Mouse (Mus musculus) CH12.LX (cell line): ENCODE measurements around the gene Pla1a. TPM values are rescaled to one million over a fixed set of nuclear protein-coding genes. Genes with fewer than 3 reads are reported as not detected.

Experiments used
- DNase-seq: peaks from one replicate; pipeline ENCODE4 v3.0.0-alpha.2; 2013; ENCODE audit errors: extremely low read depth
- H3K27ac ChIP-seq: 2 replicates; pipeline ENCODE4 v1.5.1; 2012; ENCODE audit warnings: low read depth, mild to moderate bottlenecking, control low read depth, moderate library complexity; ENCODE audit not compliant: insufficient read depth
- H3K27me3 ChIP-seq: replicated peaks from 2 replicates; pipeline ENCODE3; 2012; ENCODE audit warnings: inconsistent platforms
- H3K36me3 ChIP-seq, 2 experiments: replicated peaks in 1 of 2; 2 replicates each; pipeline versions ENCODE3 to v1.6.1; 2012; ENCODE audit warnings: inconsistent platforms in 1 of 2, low read length in 1 of 2, mild to moderate bottlenecking in 1 of 2, mixed read lengths in 1 of 2, moderate library complexity in 1 of 2; ENCODE audit not compliant: control insufficient read depth in 1 of 2, insufficient read depth in 1 of 2
- H3K4me1 ChIP-seq, 2 experiments: 2 replicates each; pipeline ENCODE4 v1.6.1; 2012; ENCODE audit warnings: inconsistent platforms in 1 of 2, moderate library complexity in 1 of 2; ENCODE audit not compliant: insufficient read depth in 2 of 2, control insufficient read depth in 1 of 2
- H3K4me2 ChIP-seq: 2 replicates; pipeline ENCODE4 v1.6.1; 2012; ENCODE audit warnings: low read depth, mild to moderate bottlenecking, control low read depth; ENCODE audit not compliant: poor library complexity, insufficient read depth, severe bottlenecking
- H3K4me3 ChIP-seq, 3 experiments: fragments of 150-350 bp in 1 of 3; sonication (generic) in 1 of 3; replicated peaks in 1 of 3; 2 replicates each; pipeline versions ENCODE3 to v1.5.1; 2011 to 2012; ENCODE audit warnings: low read depth in 2 of 3, low read length in 2 of 3, mild to moderate bottlenecking in 2 of 3, moderate library complexity in 2 of 3, control low read depth in 1 of 3, improper control_type of control experiment in 1 of 3, inconsistent platforms in 1 of 3, mixed read lengths in 1 of 3; ENCODE audit not compliant: poor library complexity in 1 of 3
- H3K79me2 ChIP-seq: replicated peaks from 2 replicates; pipeline ENCODE4 v1.6.1; 2012; ENCODE audit warnings: mild to moderate bottlenecking, moderate library complexity; ENCODE audit not compliant: control insufficient read depth, poor library complexity, insufficient read depth, severe bottlenecking; ENCODE audit errors: extremely low read depth
- H3K9ac ChIP-seq: 2 replicates; pipeline ENCODE4 v1.6.1; 2012; ENCODE audit warnings: low read depth, mild to moderate bottlenecking, control low read depth, moderate library complexity; ENCODE audit not compliant: insufficient read depth
- H3K9me3 ChIP-seq: replicated peaks from 2 replicates; pipeline ENCODE3; 2012; ENCODE audit warnings: low read length, inconsistent platforms, mixed read lengths
- BHLHE40 ChIP-seq: IDR thresholded peaks from 2 replicates; pipeline ENCODE4 v1.6.1; 2011; ENCODE audit warnings: mild to moderate bottlenecking, low read depth, low read length, improper control_type of control experiment
- CHD1 ChIP-seq: IDR thresholded peaks from 2 replicates; pipeline ENCODE4 v1.6.1; 2012; ENCODE audit warnings: low read depth, low read length, improper control_type of control experiment, inconsistent platforms
- CHD2 ChIP-seq: IDR thresholded peaks from 2 replicates; pipeline ENCODE4 v1.6.1; 2011; ENCODE audit warnings: low read length, improper control_type of control experiment
- CTCF ChIP-seq, 2 experiments: IDR thresholded peaks in 1 of 2; conservative IDR thresholded peaks in 1 of 2; 2 replicates each; pipeline ENCODE4 v1.5.1; 2011 to 2012; ENCODE audit warnings: low read depth in 2 of 2, low read length in 2 of 2, improper control_type of control experiment in 1 of 2, inconsistent platforms in 1 of 2, mild to moderate bottlenecking in 1 of 2, moderate library complexity in 1 of 2
- E2F4 ChIP-seq: IDR thresholded peaks from 2 replicates; pipeline ENCODE4 v1.6.1; 2011; ENCODE audit warnings: low read depth, low read length, improper control_type of control experiment; ENCODE audit not compliant: insufficient replicate concordance
- ELF1 ChIP-seq: IDR thresholded peaks from 2 replicates; pipeline ENCODE4 v1.6.1; 2014; ENCODE audit warnings: low read depth, mild to moderate bottlenecking, inconsistent platforms, low read length, improper control_type of control experiment
- EP300 ChIP-seq: IDR thresholded peaks from 2 replicates; pipeline ENCODE4 v1.6.1; 2011; ENCODE audit warnings: low read length, improper control_type of control experiment
- ETS1 ChIP-seq: conservative IDR thresholded peaks from 2 replicates; pipeline ENCODE4 v1.6.1; 2012; ENCODE audit warnings: low read depth, mild to moderate bottlenecking, inconsistent platforms, low read length, improper control_type of control experiment, moderate library complexity
- GABPA ChIP-seq: IDR thresholded peaks from 2 replicates; pipeline ENCODE4 v1.6.1; 2012; ENCODE audit warnings: low read depth, low read length, improper control_type of control experiment, inconsistent platforms; ENCODE audit not compliant: insufficient replicate concordance
- JUND ChIP-seq: conservative IDR thresholded peaks from 2 replicates; pipeline ENCODE4 v1.6.1; 2011; ENCODE audit warnings: low read depth, low read length, improper control_type of control experiment
- KAT2A ChIP-seq: IDR thresholded peaks from 2 replicates; pipeline ENCODE4 v1.6.1; 2012; ENCODE audit warnings: low read length, improper control_type of control experiment, inconsistent platforms; ENCODE audit not compliant: insufficient replicate concordance
- MAFK ChIP-seq: IDR thresholded peaks from 2 replicates; pipeline ENCODE4 v1.6.1; 2011; ENCODE audit warnings: low read length, improper control_type of control experiment; ENCODE audit not compliant: insufficient replicate concordance
- MAZ ChIP-seq: IDR thresholded peaks from 2 replicates; pipeline ENCODE4 v1.6.1; 2012; ENCODE audit warnings: low read depth, mild to moderate bottlenecking, inconsistent platforms, low read length, improper control_type of control experiment, moderate library complexity
- MEF2A ChIP-seq: IDR thresholded peaks from 2 replicates; pipeline ENCODE4 v1.6.1; 2014; ENCODE audit warnings: low read depth, mild to moderate bottlenecking, inconsistent platforms, low read length, improper control_type of control experiment, borderline replicate concordance
- MXI1 ChIP-seq: IDR thresholded peaks from 2 replicates; pipeline ENCODE4 v1.6.1; 2011; ENCODE audit warnings: mild to moderate bottlenecking, low read depth, low read length, improper control_type of control experiment
- MYC ChIP-seq: IDR thresholded peaks from 2 replicates; pipeline ENCODE4 v1.6.1; 2011; ENCODE audit warnings: low read depth, mild to moderate bottlenecking, improper control_type of control experiment, low read length
- NELFE ChIP-seq: IDR thresholded peaks from 2 replicates; pipeline ENCODE4 v1.6.1; 2011; ENCODE audit warnings: low read depth, low read length, improper control_type of control experiment
- NRF1 ChIP-seq: IDR thresholded peaks from 2 replicates; pipeline ENCODE4 v1.6.1; 2014; ENCODE audit warnings: low read depth, mild to moderate bottlenecking, inconsistent platforms, low read length, improper control_type of control experiment, moderate library complexity
- PAX5 ChIP-seq: IDR thresholded peaks from 2 replicates; pipeline ENCODE4 v1.6.1; 2012; ENCODE audit warnings: low read length, inconsistent platforms, mixed read lengths
- POLR2A ChIP-seq: IDR thresholded peaks from 2 replicates; pipeline ENCODE4 v1.6.1; 2011; ENCODE audit warnings: low read depth, mild to moderate bottlenecking, improper control_type of control experiment, low read length
- POLR2AphosphoS2 ChIP-seq: IDR thresholded peaks from 2 replicates; pipeline ENCODE4 v1.6.1; 2011; ENCODE audit warnings: low read depth, low read length, improper control_type of control experiment
- RAD21 ChIP-seq: IDR thresholded peaks from 2 replicates; pipeline ENCODE4 v1.6.1; 2011; ENCODE audit warnings: low read depth, mild to moderate bottlenecking, low read length, improper control_type of control experiment, moderate library complexity
- SIN3A ChIP-seq: IDR thresholded peaks from 2 replicates; pipeline ENCODE4 v1.6.1; 2012; ENCODE audit warnings: low read length, improper control_type of control experiment, inconsistent platforms
- SMC3 ChIP-seq: IDR thresholded peaks from 2 replicates; pipeline ENCODE4 v1.6.1; 2011; ENCODE audit warnings: low read depth, low read length, improper control_type of control experiment
- TBP ChIP-seq: conservative IDR thresholded peaks from 2 replicates; pipeline ENCODE4 v1.6.1; 2011; ENCODE audit warnings: low read depth, low read length, improper control_type of control experiment
- TCF12 ChIP-seq: IDR thresholded peaks from 2 replicates; pipeline ENCODE4 v1.6.1; 2014; ENCODE audit warnings: low read depth, mild to moderate bottlenecking, inconsistent platforms, low read length, improper control_type of control experiment
- USF1 ChIP-seq: IDR thresholded peaks from 2 replicates; pipeline ENCODE4 v1.6.1; 2014; ENCODE audit warnings: low read depth, mild to moderate bottlenecking, inconsistent platforms, low read length, improper control_type of control experiment
- USF2 ChIP-seq: conservative IDR thresholded peaks from 2 replicates; pipeline ENCODE4 v1.6.1; 2011; ENCODE audit warnings: low read depth, low read length, improper control_type of control experiment
- ZMIZ1 ChIP-seq: IDR thresholded peaks from 2 replicates; pipeline ENCODE4 v1.6.1; 2012; ENCODE audit warnings: low read depth, mild to moderate bottlenecking, inconsistent platforms, low read length, improper control_type of control experiment
- ZNF384 ChIP-seq: IDR thresholded peaks from 2 replicates; pipeline ENCODE4 v1.6.1; 2012; ENCODE audit warnings: low read depth, low read length, improper control_type of control experiment, inconsistent platforms
- dilution Hi-C: fragments of 300-500 bp; cut with MboI; formaldehyde crosslinking; loops from 2 replicates; pipeline ENCODE4 v1.14.3; 2020; ENCODE audit warnings: low sequenced_read_pairs; ENCODE audit not compliant: extremely low pct_unique_long_range_greater_than_20kb, extremely low pct_ligation_motif_present
- in situ Hi-C: fragments of 300-500 bp; cut with MboI; formaldehyde crosslinking; loops from 3 replicates; pipeline ENCODE4 v1.14.3; 2019; ENCODE audit warnings: low sequenced_read_pairs, low pct_ligation_motif_present, low pct_unique_long_range_greater_than_20kb, mixed read lengths
- polyA plus RNA-seq: library from polyadenylated mRNA; unstranded; fragments of >175 nt; gene quantifications from 2 replicates; pipeline ENCODE4 v1.2.1, GENCODE M21; 2012; ENCODE audit warnings: low read depth; ENCODE audit not compliant: insufficient read length
- total RNA-seq, 2 experiments: library from RNA; depleted of rRNA; stranded (reverse); fragments of 300-350 nt in 1 of 2; fragments of >200 nt in 1 of 2; gene quantifications; 2 replicates each; pipeline ENCODE4 v1.2.3; 2012 to 2014

The Pla1a gene
- total and polyA plus RNA-seq, 3 experiments: 9.3 to 27.9 (median 14.3) TPM

GRCm38 (mm10) chr16:38406708-38407107 lies 26.2 kb downstream of the Pla1a start (continued):
- TF ChIP-seq MYC: peak; percentile 97

DNA sequence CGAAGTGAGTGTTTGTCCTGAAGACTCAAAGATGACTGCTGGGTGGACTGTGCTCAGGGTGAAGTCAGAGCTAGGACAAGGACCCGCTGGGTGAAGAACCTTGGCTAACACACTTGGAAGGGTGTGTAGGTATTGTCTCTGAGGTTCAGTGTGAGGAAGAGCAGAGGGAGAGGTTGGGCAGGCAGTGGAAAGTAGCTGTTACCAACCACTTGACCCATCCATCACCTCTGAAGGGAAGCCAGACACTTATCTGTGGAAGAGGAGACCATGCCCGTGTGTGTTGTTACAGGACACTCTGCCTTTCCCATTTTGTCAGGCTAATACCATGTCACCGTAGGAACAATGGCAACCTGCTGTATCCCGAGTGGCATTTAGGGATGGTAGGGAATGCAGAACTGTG lies 26.7 kb downstream of the Pla1a start:
- Histone ChIP-seq H3K9me3 (no peaks in the 10 kb centered on the region), H3K27me3 (no peaks in the 10 kb centered on the region), H3K79me2 (peaks cover 5% of the 10 kb centered on the region; the same call in 1 of the 2 replicates), H3K4me3 (peak overlapping the region; percentile 41 to 63 (median 52)), H3K36me3 (peaks cover 0 to 2% of the 10 kb centered on the region in 2 experiments), H3K4me2 (peak overlapping the region; percentile 82), H3K9ac (peak overlapping the region; percentile 65), H3K27ac (peak overlapping the region; percentile 98), H3K4me1 (peaks cover 51 to 94% of the 10 kb centered on the region in 2 experiments)
- no peak for TF ChIP-seq PAX5
- TF ChIP-seq ELF1: 0 out of 2 replicates have a peak, but pooled peaks have one; percentile 3
- no peak for TF ChIP-seq TBP
- no peak for TF ChIP-seq SMC3
- no peak for TF ChIP-seq NELFE
- TF ChIP-seq CHD1: peak; percentile 92; the same call in 1 of the 2 replicates
- dilution Hi-C loops: no loop called here
- in situ Hi-C loops: loop anchor here (5.0 kb wide), 1 partner anchor 46 kb away; the partner anchor contains the start of gene Adprh
- no peak for DNase-seq

GRCm38 (mm10) chr16:38403639-38404038 lies 29.3 kb downstream of the Pla1a start:
- Histone ChIP-seq H3K4me1 (peaks cover 52 to 94% of the 10 kb centered on the region in 2 experiments), H3K79me2 (peaks cover 9% of the 10 kb centered on the region; the same call in 1 of the 2 replicates), H3K36me3 (peaks cover 0 to 6% of the 10 kb centered on the region in 2 experiments), H3K9me3 (no peaks in the 10 kb centered on the region), H3K27me3 (no peaks in the 10 kb centered on the region), H3K4me2 (peak overlapping the region; percentile 45), H3K4me3 (peak overlapping the region in 1 of 3 experiments; percentile 11), H3K9ac (peak overlapping the region; percentile 41), H3K27ac (peak overlapping the region; percentile 95)
- dilution Hi-C loops: no loop called here
- in situ Hi-C loops: loop anchor here (5.0 kb wide), 1 partner anchor 56 kb away; the partner anchor contains the start of genes Cox17 and Gm21987
- DNase-seq: peak; percentile 97
- TF ChIP-seq E2F4 (no peak), KAT2A (no peak), MAZ (peak; percentile 65), POLR2AphosphoS2 (no peak), ETS1 (peak; percentile 97), USF1 (no peak), MEF2A (peak; percentile 92), CTCF (conservative IDR thresholded peaks at IDR 0.05 in 1 of 2, IDR thresholded peaks at IDR 0.05 in 1 of 2; ENCODE audit: low read depth in 2 of 2, low read length in 2 of 2) (no peak), JUND (peak; percentile 99), CHD2 (peak; percentile 77; the same call in 1 of the 2 replicates), USF2 (peak; percentile 3; the same call in 1 of the 2 replicates), MXI1 (no peak; the same call in 1 of the 2 replicates), CHD1 (no peak; the same call in 1 of the 2 replicates), SIN3A (peak; percentile 57; the same call in 1 of the 2 replicates), RAD21 (peak; percentile 37), EP300 (peak; percentile 95), BHLHE40 (peak; percentile 98), ZNF384 (peak; percentile 24; the same call in 1 of the 2 replicates), ZMIZ1 (peak; percentile 77; the same call in 1 of the 2 replicates), POLR2A (peak; percentile 73), TBP (peak; percentile 77; the same call in 1 of the 2 replicates), NELFE (no peak; the same call in 1 of the 2 replicates), ELF1 (peak; percentile 60; the same call in 1 of the 2 replicates), GABPA (no peak), MAFK (peak; percentile 18; the same call in 1 of the 2 replicates), TCF12 (peak; percentile 91), NRF1 (peak; percentile 47)
